Mouse (Mus musculus): ENCODE measurements around the gene Palm2. TPM values are rescaled to one million over a fixed set of nuclear protein-coding genes. Genes with fewer than 3 reads are reported as not detected.

Gene Palm2
- polyA plus RNA-seq, 1 experiment from 2014 or later, result 9.7 TPM

DNA sequence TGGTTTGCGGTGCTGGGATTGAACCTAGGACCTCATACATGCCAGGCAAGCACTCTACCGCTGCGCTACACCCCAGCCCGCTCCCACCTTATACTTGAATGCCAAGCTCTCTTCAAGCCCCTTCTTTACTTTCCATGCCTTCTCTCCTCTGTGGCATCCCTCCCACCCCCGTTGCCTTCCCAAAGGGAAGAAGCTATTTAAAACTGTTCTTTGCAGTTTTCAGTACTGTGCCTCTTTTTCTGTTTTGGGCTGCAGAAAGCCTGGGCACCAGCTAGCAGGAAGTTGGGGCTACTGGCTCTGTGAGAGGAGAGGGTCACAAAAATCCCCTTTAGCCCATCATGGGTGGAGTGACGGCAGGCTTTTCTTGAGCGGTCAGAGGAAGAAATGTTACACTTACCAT, 199.0 kb downstream of the Palm2 start:
- no peak overlapping the region for H3K27ac ChIP-seq
- H3K9me3 ChIP-seq, result no peaks in the 10 kb centered on the region
- no peaks in the 10 kb centered on the region for H3K36me3 ChIP-seq
- no peaks in the 10 kb centered on the region for H3K27me3 ChIP-seq
- ATAC-seq (ENCODE audit: low FRiP score, low read depth), result no peak
- peaks cover 17% of the 10 kb centered on the region for H3K4me1 ChIP-seq
- no peak overlapping the region for H3K4me2 ChIP-seq (replicated peaks)
- no peak overlapping the region for H3K9ac ChIP-seq
- 91% methylated on average over 7 of the region's 7 CpGs for WGBS
- H3K4me3 ChIP-seq, result no peak overlapping the region

DNA sequence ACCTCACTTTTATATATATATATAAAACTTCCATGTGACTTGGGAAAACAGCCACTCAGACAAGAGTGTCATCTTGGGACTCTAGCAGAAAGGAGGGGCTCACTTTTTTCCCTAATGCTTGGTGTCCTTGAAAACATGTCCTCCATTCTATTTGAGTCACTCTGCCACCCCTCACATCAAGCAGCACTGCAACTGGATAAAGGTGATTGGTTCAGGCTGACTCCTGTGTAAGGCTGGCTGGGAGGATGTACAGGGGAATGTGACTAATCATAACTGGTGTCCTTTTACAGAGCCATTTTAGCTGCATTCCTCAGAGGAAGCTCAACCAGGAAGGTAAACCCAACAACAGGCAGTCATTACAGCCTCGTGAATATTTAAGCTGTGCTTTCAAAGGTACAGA, 200.9 kb downstream of the Palm2 start:
- ATAC-seq (ENCODE audit: low FRiP score, low read depth), result no peak
- Histone ChIP-seq H3K9ac (no peak overlapping the region), H3K4me3 (no peak overlapping the region), H3K27ac (no peak overlapping the region), H3K36me3 (no peaks in the 10 kb centered on the region; the same call in 1 of the 2 replicates), H3K4me2 (replicated peaks) (no peak overlapping the region), H3K9me3 (no peaks in the 10 kb centered on the region), H3K4me1 (peaks cover 27% of the 10 kb centered on the region), H3K27me3 (no peaks in the 10 kb centered on the region)
- WGBS, result 56% methylated on average over 1 of the region's 1 CpGs

- no peaks in the 10 kb centered on the region for H3K27me3 ChIP-seq
- 68% methylated on average over 9 of the region's 9 CpGs for WGBS
- H3K27ac ChIP-seq, result no peak overlapping the region
- no peaks in the 10 kb centered on the region for H3K9me3 ChIP-seq
- peak overlapping the region; percentile 65 for H3K4me2 ChIP-seq (replicated peaks)
- H3K36me3 ChIP-seq, result no peaks in the 10 kb centered on the region; the same call in 1 of the 2 replicates
- peaks cover 27% of the 10 kb centered on the region for H3K4me1 ChIP-seq
- H3K4me3 ChIP-seq, result no peak overlapping the region
- H3K9ac ChIP-seq, result no peak overlapping the region
- ATAC-seq (ENCODE audit: low FRiP score, low read depth), result no peak
Measured at GRCm38 (mm10) chr4:57636782-57637482, 202.9 kb downstream of the Palm2 start.

DNA sequence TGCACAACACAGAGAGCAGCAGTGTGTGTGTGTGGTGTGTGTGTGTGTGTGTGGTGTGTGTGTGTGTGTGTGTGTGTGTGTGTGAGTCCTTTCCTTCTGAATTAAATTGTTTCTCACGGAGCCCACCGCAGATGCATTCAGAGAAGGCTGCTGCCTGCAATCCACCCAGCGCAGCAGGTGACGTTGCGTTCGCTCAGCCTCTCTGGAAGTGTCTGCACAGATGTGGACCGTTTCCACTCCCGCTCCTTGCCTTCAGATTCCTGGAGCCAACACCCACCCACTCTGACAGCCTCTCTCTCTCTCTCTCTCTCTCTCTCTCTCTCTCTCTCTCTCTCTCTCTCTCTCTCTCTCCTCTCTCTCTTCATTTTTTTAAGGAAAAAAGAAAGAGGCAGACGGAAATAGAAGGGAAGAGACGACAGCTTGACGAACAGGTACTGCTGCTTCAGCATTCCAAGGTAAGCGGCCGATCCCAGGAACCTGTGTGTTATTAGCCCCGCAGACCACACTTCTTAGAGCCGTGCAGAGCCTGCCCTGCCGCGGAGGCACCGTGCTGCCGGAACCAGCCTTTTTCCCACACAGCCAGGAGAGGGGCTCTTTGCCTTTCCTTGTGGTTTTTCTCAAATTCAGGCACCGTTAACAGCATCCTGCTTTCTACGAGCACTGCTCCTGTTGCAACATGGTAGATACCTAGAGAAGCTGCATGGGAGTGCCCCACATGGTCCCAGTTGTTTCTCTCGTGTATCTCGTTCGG, 203.8 kb downstream of the Palm2 start:
- Histone ChIP-seq H3K27ac (no peak overlapping the region), H3K4me2 (replicated peaks) (peak overlapping the region; percentile 65), H3K4me1 (peaks cover 27% of the 10 kb centered on the region), H3K4me3 (peak overlapping the region; percentile 31), H3K9me3 (no peaks in the 10 kb centered on the region), H3K36me3 (no peaks in the 10 kb centered on the region; the same call in 1 of the 2 replicates), H3K9ac (peak overlapping the region; percentile 51; the same call in 1 of the 2 replicates), H3K27me3 (no peaks in the 10 kb centered on the region)
- no peak for ATAC-seq (ENCODE audit: low FRiP score, low read depth)
- 10% methylated on average over 24 of the region's 24 CpGs for WGBS

GRCm38 (mm10) chr4:57638941-57639340, 204.9 kb downstream of the Palm2 start:
- Histone ChIP-seq H3K36me3 (peaks cover 2% of the 10 kb centered on the region; the same call in 1 of the 2 replicates), H3K27me3 (no peaks in the 10 kb centered on the region), H3K27ac (no peak overlapping the region), H3K4me3 (no peak overlapping the region), H3K9me3 (no peaks in the 10 kb centered on the region), H3K4me1 (peaks cover 27% of the 10 kb centered on the region), H3K4me2 (replicated peaks) (no peak overlapping the region), H3K9ac (no peak overlapping the region)
- ATAC-seq (ENCODE audit: low FRiP score, low read depth), result no peak
- WGBS, result 84% methylated on average over 9 of the region's 9 CpGs

DNA sequence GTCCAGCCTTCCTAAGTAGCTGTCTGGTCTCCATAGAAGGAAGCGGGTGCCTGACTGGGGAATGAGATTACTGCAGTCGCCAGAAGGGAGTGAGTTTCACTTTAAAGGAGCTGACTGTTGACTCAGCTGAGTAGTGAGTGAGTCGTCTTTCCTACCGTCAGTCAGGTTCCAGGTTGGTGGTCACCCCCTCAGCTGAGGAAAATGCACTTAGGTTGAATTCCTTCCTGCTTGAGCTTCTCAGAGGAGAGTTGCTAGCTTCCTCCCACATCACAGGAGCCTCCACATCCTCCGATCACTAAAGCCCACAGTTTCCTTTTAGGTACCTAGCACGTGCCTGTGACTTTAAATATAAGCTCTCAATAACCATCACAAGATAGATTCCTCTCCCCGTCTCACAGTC, 206.2 kb downstream of the Palm2 start:
- peaks cover 27% of the 10 kb centered on the region for H3K4me1 ChIP-seq
- ATAC-seq (ENCODE audit: low FRiP score, low read depth), result no peak
- WGBS, result 44% methylated on average over 7 of the region's 7 CpGs

GRCm38 (mm10) chr4:57640971-57641370, 206.9 kb downstream of the Palm2 start:
- WGBS, result 90% methylated on average over 3 of the region's 3 CpGs
- Histone ChIP-seq H3K9me3 (no peaks in the 10 kb centered on the region), H3K4me2 (replicated peaks) (no peak overlapping the region), H3K9ac (no peak overlapping the region), H3K36me3 (peaks cover 13% of the 10 kb centered on the region), H3K27me3 (no peaks in the 10 kb centered on the region), H3K4me1 (peaks cover 27% of the 10 kb centered on the region), H3K27ac (no peak overlapping the region), H3K4me3 (no peak overlapping the region)
- ATAC-seq (ENCODE audit: low FRiP score, low read depth), result no peak

More for the DNA sequence above, 206.2 kb downstream of the Palm2 start:
- Histone ChIP-seq H3K9ac (no peak overlapping the region), H3K27ac (no peak overlapping the region), H3K4me2 (replicated peaks) (no peak overlapping the region), H3K27me3 (no peaks in the 10 kb centered on the region), H3K4me3 (no peak overlapping the region), H3K9me3 (no peaks in the 10 kb centered on the region), H3K36me3 (peaks cover 10% of the 10 kb centered on the region)

DNA sequence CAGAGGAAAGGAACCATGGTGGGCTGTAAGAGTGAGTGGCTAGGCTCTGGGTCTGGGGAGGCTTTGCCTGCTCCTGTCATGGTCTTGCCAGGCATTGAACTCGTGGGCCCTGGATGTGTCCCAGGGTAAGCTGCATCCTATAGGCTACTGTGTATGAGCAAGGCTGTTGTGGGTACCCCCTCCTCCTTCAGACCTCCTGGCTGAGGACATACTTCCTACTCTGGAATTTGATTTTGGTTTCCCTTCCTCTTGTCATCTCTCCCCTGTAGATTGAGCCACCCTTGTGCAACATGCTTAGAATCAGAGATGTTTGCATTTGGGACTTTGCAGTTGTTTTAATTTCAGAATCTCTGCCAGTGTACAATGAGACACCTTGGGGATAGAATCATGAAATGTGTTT, 216.9 kb downstream of the Palm2 start:
- Histone ChIP-seq H3K9ac (no peak overlapping the region), H3K27ac (no peak overlapping the region), H3K4me3 (no peak overlapping the region), H3K27me3 (no peaks in the 10 kb centered on the region), H3K9me3 (no peaks in the 10 kb centered on the region), H3K4me2 (replicated peaks) (no peak overlapping the region), H3K36me3 (peaks cover 45% of the 10 kb centered on the region), H3K4me1 (no peaks in the 10 kb centered on the region)
- no peak for ATAC-seq (ENCODE audit: low FRiP score, low read depth)
- WGBS, result 74% methylated on average over 1 of the region's 1 CpGs

DNA sequence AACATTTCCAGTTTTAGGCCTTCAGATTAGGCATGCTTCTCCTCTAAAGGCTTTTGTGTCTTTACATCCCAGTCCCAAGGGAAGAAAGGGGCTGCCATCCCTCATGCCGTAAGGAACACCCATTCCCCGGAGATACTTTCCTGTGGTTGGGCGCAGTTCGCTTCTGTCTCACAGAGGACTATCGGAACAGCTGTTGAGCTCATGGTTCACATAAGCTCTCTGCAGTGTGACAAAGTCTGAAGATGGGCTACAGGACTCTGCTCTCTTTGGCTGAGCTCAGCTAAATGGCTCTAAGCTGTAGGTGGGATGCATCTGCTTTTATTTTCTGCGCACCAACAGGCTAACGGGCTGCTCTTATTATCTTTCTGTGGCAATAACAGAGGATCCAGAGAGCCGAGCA, 217.5 kb downstream of the Palm2 start:
- Histone ChIP-seq H3K9ac (no peak overlapping the region), H3K4me3 (no peak overlapping the region), H3K9me3 (no peaks in the 10 kb centered on the region), H3K4me1 (no peaks in the 10 kb centered on the region), H3K27ac (no peak overlapping the region), H3K36me3 (peaks cover 48% of the 10 kb centered on the region), H3K27me3 (no peaks in the 10 kb centered on the region), H3K4me2 (replicated peaks) (no peak overlapping the region)
- WGBS, result 86% methylated on average over 8 of the region's 8 CpGs
- ATAC-seq (ENCODE audit: low FRiP score, low read depth), result no peak

DNA sequence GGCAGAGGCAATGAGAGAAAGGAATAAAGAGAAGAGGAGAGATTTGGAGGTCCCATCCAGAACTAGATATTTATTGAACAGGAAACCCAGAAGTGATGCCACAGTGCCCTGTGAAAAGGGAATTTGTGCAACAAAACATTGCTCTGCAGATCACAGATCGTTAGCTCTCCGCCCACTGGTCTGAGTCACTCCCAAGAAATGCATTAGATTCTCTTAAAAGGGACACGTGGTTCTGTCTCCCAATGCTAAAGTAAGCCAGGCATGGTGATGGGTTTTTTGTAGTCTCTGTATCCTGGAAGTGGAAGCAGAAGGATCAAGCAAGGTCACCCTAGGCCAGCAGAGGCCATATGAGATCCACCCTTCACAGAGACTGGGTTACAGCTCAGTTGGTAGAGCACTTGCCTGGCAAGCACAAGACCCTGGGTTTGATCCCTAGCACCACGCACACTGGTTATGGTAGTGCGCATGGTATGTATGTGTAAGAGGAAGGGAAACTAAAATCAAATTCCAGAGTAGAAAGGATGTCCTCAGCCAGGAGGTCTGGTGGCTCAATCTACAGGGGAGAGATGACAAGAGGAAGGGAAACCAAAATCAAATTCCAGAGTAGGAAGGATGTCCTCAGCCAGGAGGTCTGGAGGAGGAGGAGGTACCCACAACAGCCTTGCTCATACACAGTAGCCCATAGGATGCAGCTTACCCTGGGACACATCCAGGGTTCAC, 218.3 kb downstream of the Palm2 start:
- H3K27me3 ChIP-seq, result no peaks in the 10 kb centered on the region
- peaks cover 54% of the 10 kb centered on the region for H3K36me3 ChIP-seq
- no peaks in the 10 kb centered on the region for H3K9me3 ChIP-seq
- no peak overlapping the region for H3K27ac ChIP-seq
- ATAC-seq (ENCODE audit: low FRiP score, low read depth), result no peak
- 75% methylated on average over 5 of the region's 5 CpGs for WGBS
- H3K4me1 ChIP-seq, result no peaks in the 10 kb centered on the region
- H3K4me2 ChIP-seq (replicated peaks), result no peak overlapping the region
- H3K9ac ChIP-seq, result no peak overlapping the region
- H3K4me3 ChIP-seq, result no peak overlapping the region

GRCm38 (mm10) chr4:57655966-57656365, 221.9 kb downstream of the Palm2 start:
- no peak for ATAC-seq (ENCODE audit: low FRiP score, low read depth)
- peaks cover 42% of the 10 kb centered on the region for H3K36me3 ChIP-seq
- WGBS, result 81% methylated on average over 1 of the region's 1 CpGs
- H3K27me3 ChIP-seq, result no peaks in the 10 kb centered on the region
- no peak overlapping the region for H3K4me2 ChIP-seq (replicated peaks)
- H3K27ac ChIP-seq, result no peak overlapping the region
- H3K4me1 ChIP-seq, result no peaks in the 10 kb centered on the region
- H3K4me3 ChIP-seq, result no peak overlapping the region
- H3K9ac ChIP-seq, result no peak overlapping the region
- H3K9me3 ChIP-seq, result no peaks in the 10 kb centered on the region

- Histone ChIP-seq H3K4me3 (no peak overlapping the region), H3K27me3 (no peaks in the 10 kb centered on the region), H3K9me3 (no peaks in the 10 kb centered on the region), H3K4me1 (no peaks in the 10 kb centered on the region), H3K36me3 (peaks cover 41% of the 10 kb centered on the region), H3K9ac (no peak overlapping the region), H3K27ac (no peak overlapping the region), H3K4me2 (replicated peaks) (no peak overlapping the region)
- no peak for ATAC-seq (ENCODE audit: low FRiP score, low read depth)
- WGBS, result 92% methylated on average over 12 of the region's 12 CpGs
Measured at GRCm38 (mm10) chr4:57656388-57656787, 222.3 kb downstream of the Palm2 start.

Data from limb, embryonic 13.5 days (tissue).